Mouse (Mus musculus): ENCODE measurements around the gene Tmem255b.

GRCm38 (mm10) chr8:13396725-13397124 is 38.3 kb upstream of the Tmem255b start, which contains the start of gene Atp4b:
- TF ChIP-seq POLR2A (IDR thresholded peaks at IDR 0.05; ENCODE audit: extremely low read depth, insufficient read depth, low read length) (no peak), CTCF (IDR thresholded peaks at IDR 0.05; ENCODE audit: extremely low read depth, insufficient read depth, low read length) (no peak)
